Mouse (Mus musculus) heart, adult 2 months (tissue): ENCODE data around the gene Rpl29.

Experiments
- CTCF ChIP-seq: fragments of 200-600 bp; IDR thresholded peaks from 2 replicates; pipeline ENCODE4 v1.8.1; 2022; ENCODE audit warnings: antibody characterized with exemption, mild to moderate bottlenecking, moderate library complexity
- POLR2A ChIP-seq: fragments of 200-500 bp; IDR thresholded peaks from 2 replicates; pipeline ENCODE4 v1.6.1; 2011; ENCODE audit warnings: mild to moderate bottlenecking, low read depth, low read length, control low read depth; ENCODE audit not compliant: insufficient read depth

DNA sequence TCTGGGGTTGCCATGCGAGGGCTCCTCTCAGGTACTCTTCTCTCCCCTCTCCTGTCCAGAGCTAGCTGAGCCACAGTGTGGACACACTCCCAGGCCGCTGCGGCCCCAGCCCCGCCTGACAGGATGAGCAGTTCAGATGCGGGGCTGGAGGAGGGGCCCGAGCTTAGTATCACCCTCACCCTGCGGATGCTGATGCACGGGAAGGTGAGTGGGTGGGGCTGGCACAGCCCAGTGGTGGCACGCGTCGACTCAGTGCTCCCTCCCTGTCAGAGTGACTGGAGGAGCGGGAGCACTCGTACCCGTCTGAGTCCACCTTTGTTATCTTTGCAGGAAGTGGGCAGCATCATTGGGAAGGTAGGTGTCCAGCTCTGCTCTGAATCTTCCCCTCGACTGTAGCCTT, 30.7 kb downstream of the Rpl29 start:
- TF ChIP-seq POLR2A (no peak), CTCF (no peak)
